Mouse (Mus musculus) cortical plate, adult 2 months (tissue): ENCODE measurements at regions not wholly inside any gene's neighbourhood (a gene's known extent, or its start where the extent isn't known, plus 50 kb on each side); places are given as distances from the start of the nearest gene placed in this dataset.
A peak's percentile ranks its signal among the peaks of the same experiment; 100 is the strongest.
"Not testable (repeated sequence)": the region's sequence is repeated elsewhere in the genome, so short reads cannot be mapped to it uniquely, and the experiment has no call there.

Experiments
- H3K27ac ChIP-seq: fragments of 200-500 bp; 2 replicates; pipeline ENCODE4 v1.5.1; 2012; ENCODE audit warnings: low read length, control low read depth, inconsistent platforms; ENCODE audit not compliant: insufficient read depth
- H3K4me1 ChIP-seq: fragments of 200-500 bp; 2 replicates; pipeline ENCODE4 v1.6.1; 2011; ENCODE audit warnings: low read length; ENCODE audit not compliant: control insufficient read depth, insufficient read depth
- H3K4me3 ChIP-seq: fragments of 200-500 bp; 2 replicates; pipeline ENCODE4 v1.5.1; 2011; ENCODE audit warnings: mild to moderate bottlenecking, low read length, control low read depth; ENCODE audit not compliant: insufficient read depth
- CTCF ChIP-seq: fragments of 200-500 bp; IDR thresholded peaks from 2 replicates; pipeline ENCODE4 v1.5.1; 2011; ENCODE audit warnings: mild to moderate bottlenecking, control low read depth, low read length; ENCODE audit not compliant: insufficient read depth; ENCODE audit errors: extremely low read depth
- POLR2A ChIP-seq: fragments of 200-500 bp; IDR thresholded peaks from 2 replicates; pipeline ENCODE4 v1.6.1; 2011; ENCODE audit warnings: mild to moderate bottlenecking, low read length, control low read depth; ENCODE audit not compliant: insufficient read depth; ENCODE audit errors: extremely low read depth

DNA sequence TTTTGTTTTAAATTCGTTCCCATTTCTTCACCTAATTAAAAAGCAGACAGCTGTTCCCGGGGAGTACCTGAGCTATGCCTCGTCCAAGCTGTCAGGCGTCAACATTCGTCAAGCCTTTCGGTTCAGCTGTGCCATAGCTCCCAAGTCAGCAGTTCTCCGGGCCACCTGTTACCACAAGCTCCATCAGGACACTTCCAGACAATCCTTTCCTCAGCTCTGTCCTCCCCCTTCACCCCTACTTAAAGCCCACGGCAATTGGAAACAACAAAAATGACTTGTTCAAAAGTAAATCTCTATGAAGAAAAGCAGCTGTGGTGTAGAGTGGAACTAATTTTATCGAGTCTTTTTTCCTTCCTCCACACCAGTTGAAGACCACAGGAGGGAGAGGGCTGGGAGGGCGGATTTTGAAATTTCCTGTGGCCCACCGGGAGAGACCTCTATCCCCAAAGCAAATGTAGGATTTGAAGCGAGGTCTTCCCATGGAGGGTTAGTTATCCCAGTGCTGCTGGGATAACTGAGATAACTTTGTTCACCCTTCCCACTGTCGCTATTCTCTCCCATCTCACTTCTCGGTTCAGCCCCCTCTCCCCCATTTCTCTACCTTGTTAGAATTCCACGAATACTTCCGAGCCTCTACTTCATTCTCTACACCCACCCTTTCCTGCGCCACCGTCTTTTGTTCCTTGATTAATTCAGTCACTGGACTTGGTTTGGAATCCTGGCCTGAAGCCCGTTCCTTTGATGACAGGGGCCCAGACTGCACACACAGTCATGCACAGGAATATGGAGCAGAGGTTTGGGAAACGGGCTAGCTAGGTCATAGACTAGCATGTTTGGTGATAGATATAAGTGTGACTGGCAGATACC is 193.1 kb upstream of the Ccdc54 start:
- no peaks in the 10 kb centered on the region for H3K4me1 ChIP-seq
- no peak overlapping the region for H3K4me3 ChIP-seq
- H3K27ac ChIP-seq: no peak overlapping the region
- TF ChIP-seq CTCF (no peak), POLR2A (no peak)

DNA sequence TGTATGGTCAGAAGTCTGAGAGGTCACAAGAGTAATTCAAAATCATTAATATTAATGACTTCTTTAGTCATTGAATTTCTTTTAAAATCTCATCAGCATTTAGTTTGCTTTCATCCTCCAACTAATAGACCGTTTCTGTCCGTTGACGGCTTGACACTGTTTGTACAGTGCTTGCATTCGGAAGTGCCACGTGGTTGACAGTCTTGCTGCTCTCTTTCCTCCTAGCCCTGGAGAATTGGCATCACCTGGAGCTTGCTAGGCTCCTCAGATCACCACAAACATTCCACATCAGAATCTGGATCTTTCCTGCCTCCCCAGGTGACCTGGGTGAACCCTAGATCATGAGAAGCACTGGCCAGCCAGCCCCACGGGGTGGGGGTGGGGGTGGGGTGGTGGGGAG is 192.3 kb upstream of the Ccdc54 start:
- no peak for TF ChIP-seq POLR2A
- TF ChIP-seq CTCF: no peak
- Histone ChIP-seq H3K4me1 (no peaks in the 10 kb centered on the region), H3K4me3 (no peak overlapping the region), H3K27ac (no peak overlapping the region)

DNA sequence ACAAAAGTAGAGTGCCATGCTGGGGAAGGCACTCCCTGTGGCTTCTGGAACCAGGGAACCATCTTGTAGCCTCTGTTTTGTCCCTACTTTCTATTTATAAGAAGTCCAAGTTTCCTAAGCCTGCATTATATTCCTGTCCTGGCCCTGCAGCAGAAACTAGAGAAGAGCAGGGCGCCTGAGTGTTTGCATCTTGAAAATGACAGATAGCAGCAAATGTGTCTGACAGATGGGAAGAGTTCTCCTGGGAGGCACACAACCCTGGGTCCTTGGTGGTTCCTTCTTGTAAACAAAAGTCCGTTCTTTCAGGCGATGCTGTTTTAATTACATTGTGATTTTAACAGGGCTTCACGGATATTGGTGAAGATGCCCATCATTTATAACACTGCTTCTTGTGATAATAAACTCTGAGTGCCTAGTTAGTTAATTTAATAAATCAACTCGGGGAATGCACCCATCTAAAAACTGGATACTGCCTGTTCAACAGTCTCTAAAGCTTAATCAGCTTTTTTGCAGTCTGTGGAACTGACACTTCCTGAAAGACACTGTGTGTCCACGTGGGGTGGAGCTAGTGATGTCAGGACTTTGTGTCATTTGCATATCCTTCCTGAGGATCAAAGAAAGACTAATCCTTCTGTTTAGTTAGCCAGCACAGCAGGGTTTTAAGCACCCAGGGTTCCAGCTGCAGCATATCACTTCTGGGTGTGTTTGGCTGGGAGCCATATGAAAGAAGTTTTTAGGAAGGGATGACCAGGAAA is 188.3 kb upstream of the Ccdc54 start:
- Histone ChIP-seq H3K4me1 (no peaks in the 10 kb centered on the region), H3K27ac (no peak overlapping the region), H3K4me3 (no peak overlapping the region)
- TF ChIP-seq CTCF (no peak), POLR2A (no peak)

DNA sequence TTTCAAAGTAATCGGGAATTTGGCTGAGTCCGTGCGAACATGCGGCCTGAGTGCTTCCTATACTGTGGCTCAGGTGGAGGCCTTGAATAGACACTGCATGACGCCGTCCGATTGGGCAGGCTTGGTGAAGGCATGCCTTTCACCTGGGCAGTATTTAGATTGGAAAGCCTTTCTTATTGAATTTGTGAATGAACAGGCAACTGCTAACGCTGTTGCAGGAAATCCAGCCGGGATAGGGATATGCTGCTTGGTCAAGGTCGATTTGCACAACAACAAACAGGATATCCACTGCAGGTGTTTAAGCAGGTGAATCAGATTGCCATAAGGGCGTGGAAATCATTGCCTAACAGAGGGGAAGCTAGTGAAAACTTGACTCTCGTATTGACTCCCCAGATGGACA is 183.7 kb upstream of the Ccdc54 start:
- not testable (repeated sequence) for H3K27ac ChIP-seq, H3K4me3 ChIP-seq, H3K4me1 ChIP-seq

DNA sequence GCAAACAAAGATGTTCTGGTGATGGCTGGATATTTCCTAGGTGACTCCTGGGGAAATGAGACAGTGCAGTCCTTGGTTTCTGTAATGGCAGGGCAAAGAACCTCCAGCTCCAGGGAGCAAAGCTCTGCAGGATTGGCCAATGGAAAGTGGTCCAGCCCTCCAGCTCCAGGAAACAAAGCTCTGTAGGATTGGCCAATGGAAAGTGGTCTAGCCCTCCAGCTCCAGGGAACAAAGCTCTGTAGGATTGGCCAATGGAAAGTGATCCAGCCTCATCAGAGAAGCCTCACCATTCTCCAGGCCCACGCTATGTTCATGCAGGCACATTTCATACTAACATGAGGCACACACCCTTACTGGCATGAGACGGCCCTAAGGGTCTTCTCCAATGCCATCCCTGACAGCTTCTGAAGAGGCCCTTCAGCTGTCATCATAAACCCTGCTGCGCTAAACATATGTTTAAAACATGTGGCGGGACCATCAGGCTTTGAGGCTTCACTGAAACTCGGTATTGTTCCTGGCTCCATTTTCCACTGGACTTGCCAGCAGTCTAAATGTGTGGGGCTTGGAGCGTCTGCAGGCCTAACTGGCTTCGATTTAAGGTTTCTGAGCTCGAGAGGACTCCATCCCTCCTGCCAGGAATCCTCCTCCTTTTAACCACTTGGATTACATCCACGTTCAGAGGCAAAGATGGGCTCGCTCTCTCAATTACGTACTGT is 175.3 kb upstream of the Ccdc54 start:
- no peaks in the 10 kb centered on the region for H3K4me1 ChIP-seq
- H3K27ac ChIP-seq: no peak overlapping the region
- H3K4me3 ChIP-seq: no peak overlapping the region
- TF ChIP-seq POLR2A: no peak
- no peak for TF ChIP-seq CTCF

DNA sequence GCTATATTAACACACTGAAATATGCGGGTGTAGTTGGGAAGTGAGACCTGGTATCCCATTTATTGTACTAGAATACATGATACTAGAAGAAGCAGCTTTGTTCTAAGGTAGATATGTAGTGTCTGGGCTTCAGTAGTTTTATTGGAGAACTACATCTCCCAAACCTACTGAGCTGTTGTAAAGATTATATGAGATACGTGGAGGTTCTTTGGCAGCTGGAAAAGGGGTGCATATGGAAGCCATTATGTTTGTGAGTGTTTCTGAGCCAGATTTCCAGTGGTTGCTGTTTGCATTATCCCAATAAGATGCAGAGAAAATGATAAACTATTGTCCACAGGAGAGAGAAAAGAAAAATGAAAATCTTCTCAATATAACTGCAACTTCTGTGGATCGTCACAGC is 171.1 kb upstream of the Ccdc54 start:
- TF ChIP-seq POLR2A (no peak), CTCF (no peak)
- Histone ChIP-seq H3K4me1 (no peaks in the 10 kb centered on the region), H3K27ac (no peak overlapping the region), H3K4me3 (no peak overlapping the region)

DNA sequence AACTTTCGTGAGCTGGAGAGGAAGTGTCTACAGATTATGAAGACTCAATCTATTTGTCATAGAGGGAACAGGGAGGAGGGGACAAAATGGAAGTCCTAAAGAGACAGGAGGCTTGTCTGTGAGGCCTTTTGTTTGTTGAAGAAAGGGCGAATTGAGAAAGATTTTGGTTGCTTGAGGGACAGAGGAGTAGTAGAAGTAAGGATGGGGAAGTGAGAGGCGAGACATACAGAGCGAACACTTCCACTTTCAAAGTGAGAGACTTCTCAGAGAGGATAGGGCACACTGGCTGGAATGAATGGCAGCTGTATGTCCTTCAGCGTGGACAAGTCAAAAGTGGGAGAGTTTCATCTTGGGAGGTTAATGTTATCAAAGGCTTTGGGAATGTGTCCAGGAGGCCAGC is 169.0 kb upstream of the Ccdc54 start:
- H3K4me3 ChIP-seq: no peak overlapping the region

DNA sequence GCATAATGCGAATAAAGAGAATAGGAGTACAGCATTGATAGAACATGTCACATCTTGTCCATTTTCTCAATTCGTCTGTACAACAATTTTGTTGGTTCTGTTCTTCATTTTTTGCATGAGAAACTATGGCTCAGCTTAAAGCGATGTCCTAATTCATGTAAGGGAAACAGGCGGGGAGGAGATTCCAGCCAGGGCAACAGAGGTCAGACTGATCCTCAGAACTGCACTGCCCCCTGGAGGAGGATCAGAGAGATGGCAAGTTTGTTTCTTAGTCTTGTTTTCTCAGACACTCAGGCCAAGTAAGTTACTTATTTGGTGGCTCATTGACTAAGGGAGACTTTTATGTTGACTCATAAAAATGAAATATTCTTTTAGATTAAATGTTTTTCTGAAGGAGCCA is 165.7 kb upstream of the Ccdc54 start:
- Histone ChIP-seq H3K4me1 (no peaks in the 10 kb centered on the region), H3K4me3 (no peak overlapping the region), H3K27ac (no peak overlapping the region)
- no peak for TF ChIP-seq POLR2A
- TF ChIP-seq CTCF: peak; percentile 35; the same call in 1 of the 2 replicates

More for the DNA sequence above, 169.0 kb upstream of the Ccdc54 start:
- TF ChIP-seq CTCF: no peak
- TF ChIP-seq POLR2A: no peak
- Histone ChIP-seq H3K4me1 (no peaks in the 10 kb centered on the region), H3K27ac (no peak overlapping the region)

DNA sequence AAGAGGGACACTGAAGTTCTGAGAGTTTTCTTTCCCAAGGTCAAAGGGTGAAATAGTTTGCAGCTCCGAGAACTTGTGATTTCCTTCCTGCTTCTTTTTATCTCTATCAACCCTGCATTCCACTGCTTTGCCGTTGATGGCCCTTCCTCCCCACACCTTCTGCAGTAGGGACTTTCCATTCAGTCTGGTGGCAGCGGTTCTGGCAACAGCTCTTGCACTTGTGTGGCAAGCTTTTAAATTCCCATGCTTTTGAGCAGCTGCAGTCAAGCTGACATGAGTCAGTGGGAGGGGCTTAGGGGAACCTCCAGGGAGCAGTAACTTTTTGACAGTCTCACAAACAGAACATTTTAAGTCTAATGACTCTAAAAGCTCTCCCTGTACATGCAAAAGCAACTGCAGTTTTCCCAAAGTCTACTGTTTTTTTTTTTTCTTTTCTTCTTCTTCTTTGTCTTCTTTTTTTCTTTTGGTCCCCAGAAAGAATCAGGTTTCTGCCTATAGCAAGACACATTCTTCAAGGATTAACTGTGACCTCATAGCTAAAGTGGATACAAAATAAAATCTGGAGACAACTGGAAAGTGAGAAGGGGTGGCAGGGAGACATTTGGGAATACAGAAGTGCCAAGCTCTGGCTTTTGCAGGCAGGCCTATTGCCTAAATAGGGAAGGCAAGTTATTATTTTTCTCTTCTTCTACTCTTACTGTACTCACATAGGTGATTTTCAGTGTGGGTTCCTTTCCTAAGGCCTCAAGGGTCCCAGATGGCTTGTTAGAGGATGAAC is 162.8 kb upstream of the Ccdc54 start:
- no peak overlapping the region for H3K27ac ChIP-seq
- H3K4me3 ChIP-seq: no peak overlapping the region
- no peak for TF ChIP-seq POLR2A
- no peak for TF ChIP-seq CTCF
- no peaks in the 10 kb centered on the region for H3K4me1 ChIP-seq
